ENCODE assay signal across 8 mouse cellular contexts in the genomic region with DNA sequence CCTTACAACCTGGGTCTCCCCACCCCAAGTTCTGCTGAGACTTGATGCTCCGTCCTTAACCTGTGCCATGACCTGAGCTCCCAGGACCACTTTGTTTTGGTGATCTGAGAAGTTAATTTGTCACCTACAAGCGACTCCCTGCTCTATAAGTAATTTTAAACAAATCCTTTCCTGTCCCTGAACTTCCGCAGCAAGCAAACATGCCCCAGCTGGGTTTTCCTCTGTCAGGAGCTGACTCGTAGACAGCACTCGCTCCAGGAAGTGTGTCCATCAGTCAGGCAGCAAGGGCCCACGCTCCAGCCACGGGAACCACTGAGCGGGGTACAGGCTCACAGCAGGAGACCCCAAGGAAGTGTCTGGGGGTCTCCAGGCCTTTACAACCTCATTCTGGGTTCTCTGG.
A peak's percentile ranks its signal among the peaks of the same experiment; 100 is the strongest.
DNase-seq lines count a peak whose midpoint lies in the region; ATAC-seq and TF ChIP-seq lines count a peak whose summit lies in the region.

No protein-coding gene starts in this region.

- H3K9me3 ChIP-seq in heart, embryonic 15.5 days (replicated peaks), result no peaks in the 10 kb centered on the region
- H3K9me3 ChIP-seq in embryonic facial prominence, embryonic 14.5 days (ENCODE audit: control insufficient read depth, low read length), result no peaks in the 10 kb centered on the region
- no peaks in the 10 kb centered on the region for H3K9me3 ChIP-seq in intestine, embryonic 16.5 days (ENCODE audit: control insufficient read depth, low read length)
- H3K9me3 ChIP-seq in midbrain, embryonic 13.5 days, result no peaks in the 10 kb centered on the region

- H3K9ac ChIP-seq in heart, embryonic 15.5 days, result no peak overlapping the region
- no peak overlapping the region for H3K9ac ChIP-seq in embryonic facial prominence, embryonic 14.5 days (ENCODE audit: low read depth, low read length)
- H3K9ac ChIP-seq in intestine, embryonic 16.5 days (ENCODE audit: low read depth, low read length), result no peak overlapping the region
- no peak overlapping the region for H3K9ac ChIP-seq in midbrain, embryonic 13.5 days (replicated peaks)

- no peak for TF ChIP-seq CTCF in left cerebral cortex, adult 2 months (IDR thresholded peaks at IDR 0.05)

- H3K4me2 ChIP-seq in heart, embryonic 15.5 days, result no peak overlapping the region
- H3K4me2 ChIP-seq in embryonic facial prominence, embryonic 14.5 days (ENCODE audit: low read depth, low read length), result no peak overlapping the region
- H3K4me2 ChIP-seq in intestine, embryonic 16.5 days (ENCODE audit: low read depth, low read length), result no peak overlapping the region
- no peak overlapping the region for H3K4me2 ChIP-seq in midbrain, embryonic 13.5 days (replicated peaks)

- H3K4me1 ChIP-seq in heart, embryonic 15.5 days (replicated peaks), result peaks cover 79% of the 10 kb centered on the region
- H3K4me1 ChIP-seq in embryonic facial prominence, embryonic 14.5 days (ENCODE audit: control insufficient read depth, insufficient read depth, low read length), result peaks cover 28% of the 10 kb centered on the region
- H3K4me1 ChIP-seq in intestine, embryonic 16.5 days (ENCODE audit: control insufficient read depth, insufficient read depth, low read length), result peaks cover 60% of the 10 kb centered on the region
- H3K4me1 ChIP-seq in midbrain, embryonic 13.5 days (replicated peaks), result peaks cover 79% of the 10 kb centered on the region

- intact Hi-C loops in heart, postnatal 36 days (cut with DNase I), result no loop called here
- intact Hi-C loops in left cerebral cortex, adult 2 months (cut with DNase I), result no loop called here

- no peak for DNase-seq in heart, postnatal 36 days
- DNase-seq in embryonic facial prominence, embryonic 14.5 days (ENCODE audit: low spot score), result no peak
- DNase-seq in left cerebral cortex, adult 2 months (ENCODE audit: extremely low spot score in 1 of 2, low spot score in 2 of 2), result no peak
- DNase-seq in adipocyte (ENCODE audit: low spot score), result no peak

- no peak overlapping the region for H3K4me3 ChIP-seq in heart, embryonic 15.5 days
- no peak overlapping the region for H3K4me3 ChIP-seq in embryonic facial prominence, embryonic 14.5 days (ENCODE audit: low read depth, low read length)
- no peak overlapping the region for H3K4me3 ChIP-seq in intestine, embryonic 16.5 days (ENCODE audit: low read length)
- no peak overlapping the region for H3K4me3 ChIP-seq in midbrain, embryonic 13.5 days (replicated peaks)
- H3K4me3 ChIP-seq in left cerebral cortex, adult 2 months, result no peak overlapping the region

- H3K27ac ChIP-seq in heart, embryonic 15.5 days, result peak overlapping the region; percentile 76
- H3K27ac ChIP-seq in embryonic facial prominence, embryonic 14.5 days (replicated peaks; ENCODE audit: low read depth, low read length), result 0 out of 2 replicates have a peak overlapping the region, but pooled peaks have one; percentile 1
- peak overlapping the region; percentile 55 for H3K27ac ChIP-seq in intestine, embryonic 16.5 days (ENCODE audit: low read length)
- peak overlapping the region; percentile 65 for H3K27ac ChIP-seq in midbrain, embryonic 13.5 days
- H3K27ac ChIP-seq in left cerebral cortex, adult 2 months, result no peak overlapping the region

- H3K36me3 ChIP-seq in heart, embryonic 15.5 days, result peaks cover 3% of the 10 kb centered on the region; the same call in 1 of the 2 replicates
- peaks cover 19% of the 10 kb centered on the region; the same call in 1 of the 2 replicates for H3K36me3 ChIP-seq in embryonic facial prominence, embryonic 14.5 days (ENCODE audit: control insufficient read depth, insufficient read depth, low read length)
- peaks cover 2% of the 10 kb centered on the region; the same call in 1 of the 2 replicates for H3K36me3 ChIP-seq in intestine, embryonic 16.5 days (ENCODE audit: control insufficient read depth, insufficient read depth, low read length)
- H3K36me3 ChIP-seq in midbrain, embryonic 13.5 days, result peaks cover 29% of the 10 kb centered on the region

- no peaks in the 10 kb centered on the region for H3K27me3 ChIP-seq in heart, embryonic 15.5 days
- no peaks in the 10 kb centered on the region for H3K27me3 ChIP-seq in embryonic facial prominence, embryonic 14.5 days (replicated peaks; ENCODE audit: control insufficient read depth, insufficient read depth, low read length)
- no peaks in the 10 kb centered on the region for H3K27me3 ChIP-seq in intestine, embryonic 16.5 days (replicated peaks; ENCODE audit: control insufficient read depth, insufficient read depth, low read length)
- H3K27me3 ChIP-seq in midbrain, embryonic 13.5 days, result no peaks in the 10 kb centered on the region

- WGBS in heart, embryonic 15.5 days, result 44% methylated on average over 8 of the region's 8 CpGs
- 28% methylated on average over 8 of the region's 8 CpGs for WGBS in embryonic facial prominence, embryonic 14.5 days
- 23% methylated on average over 8 of the region's 8 CpGs for WGBS in intestine, embryonic 16.5 days
- 46% methylated on average over 8 of the region's 8 CpGs for WGBS in midbrain, embryonic 13.5 days

- ATAC-seq in heart, embryonic 15.5 days (replicated peaks; ENCODE audit: insufficient number of reproducible peaks, insufficient read depth, low FRiP score, low read depth), result no peak
- no peak for ATAC-seq in embryonic facial prominence, embryonic 14.5 days (ENCODE audit: low read depth)
- ATAC-seq in intestine, embryonic 16.5 days, result no peak
- ATAC-seq in midbrain, embryonic 13.5 days, result no peak
- no peak for ATAC-seq in frontal cortex, adult (ENCODE audit: low TSS enrichment)
